Mouse (Mus musculus): Measurements from ENCODE around the gene Kremen2.

DNA sequence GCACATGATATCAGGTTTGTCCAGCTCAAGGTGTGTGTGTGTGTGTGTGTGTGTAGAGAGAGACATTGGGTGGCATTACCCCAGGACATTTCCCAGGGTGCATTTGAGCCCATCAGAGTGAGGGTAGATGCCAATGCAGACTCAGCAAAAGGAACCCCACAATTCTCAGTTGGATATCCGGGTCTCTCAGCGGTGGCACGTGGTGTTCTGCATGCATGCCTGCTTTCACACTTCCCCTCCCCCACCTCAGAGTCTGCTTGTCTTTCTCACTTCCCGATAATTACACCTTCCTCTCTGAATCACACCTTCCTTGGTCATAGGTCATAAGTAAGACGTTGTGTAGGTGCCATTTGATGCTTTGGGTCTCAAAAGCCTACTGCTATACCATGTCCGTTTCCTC, 2.4 kb upstream of the Kremen2 start:
- TF ChIP-seq CTCF (IDR thresholded peaks at IDR 0.05; ENCODE audit: insufficient read depth, low read length) (no peak), POLR2A (IDR thresholded peaks at IDR 0.05; ENCODE audit: borderline replicate concordance, extremely low read depth, low read depth, low read length) (no peak)
